Mouse (Mus musculus) testis, adult 2 months (tissue): Measurements from ENCODE around the gene Foxj1.

ENCODE experiments used
- CTCF ChIP-seq: fragments of 200-500 bp; IDR thresholded peaks from 2 replicates; pipeline ENCODE4 v1.5.1; 2012; ENCODE audit warnings: low read depth, mild to moderate bottlenecking, inconsistent platforms, low read length, moderate library complexity; ENCODE audit not compliant: control insufficient read depth, insufficient read depth, insufficient replicate concordance
- POLR2A ChIP-seq: fragments of 200-500 bp; IDR thresholded peaks from 2 replicates; pipeline ENCODE4 v1.6.1; 2012; ENCODE audit warnings: low read depth, mild to moderate bottlenecking, inconsistent platforms, low read length, moderate library complexity; ENCODE audit not compliant: control insufficient read depth

DNA sequence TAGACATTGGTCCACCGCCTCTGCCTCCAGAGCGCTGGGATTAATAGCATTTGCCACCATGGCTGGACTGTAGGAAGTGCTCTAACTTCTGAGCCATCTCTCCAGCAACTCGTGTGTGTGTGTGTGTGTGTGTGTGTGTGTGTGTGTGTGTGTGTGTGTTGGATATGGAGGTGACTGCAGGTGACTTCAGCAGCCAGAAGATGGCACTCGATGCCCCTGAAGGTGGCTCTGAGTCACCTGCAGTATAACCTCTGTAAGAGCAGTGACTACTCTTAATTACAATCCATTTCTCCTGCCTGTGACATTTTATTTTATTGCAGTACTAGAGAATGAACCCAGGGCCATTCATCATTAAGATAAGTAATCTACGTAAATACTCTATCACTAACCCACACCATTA, 16.1 kb upstream of the Foxj1 start:
- TF ChIP-seq CTCF (no peak), POLR2A (no peak)
